Mouse (Mus musculus) spleen, adult 2 months (tissue): ENCODE measurements at regions not wholly inside any gene's neighbourhood (a gene's known extent, or its start where the extent isn't known, plus 50 kb on each side); places are given as distances from the start of the nearest gene placed in this dataset.

Source experiments
- CTCF ChIP-seq: fragments of 200-500 bp; IDR thresholded peaks from 2 replicates; pipeline ENCODE4 v1.5.1; 2011; ENCODE audit warnings: mild to moderate bottlenecking, inconsistent platforms; ENCODE audit not compliant: insufficient read depth, insufficient read length, insufficient replicate concordance; ENCODE audit errors: extremely low read depth
- POLR2A ChIP-seq: fragments of 200-500 bp; IDR thresholded peaks from 2 replicates; pipeline ENCODE4 v1.6.1; 2011; ENCODE audit warnings: low read depth, low read length, inconsistent platforms

GRCm38 (mm10) chr16:93035626-93036025 is 209.7 kb upstream of the Runx1 start:
- TF ChIP-seq CTCF (no peak), POLR2A (no peak)
